Mouse (Mus musculus): Measurements from ENCODE around the gene Cd247. TPM values are rescaled to one million over a fixed set of nuclear protein-coding genes. Genes with fewer than 3 reads are reported as not detected.

The Cd247 gene
- polyA plus RNA-seq (2017; shearing (Covaris generic)) = 100 to 1,000 TPM; 318 to 386 TPM

DNA sequence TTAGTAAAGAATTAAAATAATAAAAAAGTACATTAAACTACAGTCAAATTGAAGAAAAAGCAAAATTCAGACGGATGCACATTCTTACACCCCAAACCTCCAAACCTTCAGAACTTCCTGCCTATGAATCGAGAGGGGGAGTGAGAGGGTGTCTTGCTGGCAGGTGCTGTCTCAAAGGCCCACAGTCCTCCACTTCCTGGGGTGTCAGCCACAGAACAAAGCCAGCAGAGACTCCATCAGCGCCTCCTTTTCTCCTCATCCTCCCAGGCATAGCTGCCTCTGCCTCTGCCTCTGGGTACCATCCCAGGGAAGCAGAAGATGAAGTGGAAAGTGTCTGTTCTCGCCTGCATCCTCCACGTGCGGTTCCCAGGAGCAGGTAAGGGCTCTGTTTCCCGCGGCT, at the start of gene Cd247:
Cd247 (plus strand) TSS at position 171 of the 400 bp plus-strand sequence.

DNA sequence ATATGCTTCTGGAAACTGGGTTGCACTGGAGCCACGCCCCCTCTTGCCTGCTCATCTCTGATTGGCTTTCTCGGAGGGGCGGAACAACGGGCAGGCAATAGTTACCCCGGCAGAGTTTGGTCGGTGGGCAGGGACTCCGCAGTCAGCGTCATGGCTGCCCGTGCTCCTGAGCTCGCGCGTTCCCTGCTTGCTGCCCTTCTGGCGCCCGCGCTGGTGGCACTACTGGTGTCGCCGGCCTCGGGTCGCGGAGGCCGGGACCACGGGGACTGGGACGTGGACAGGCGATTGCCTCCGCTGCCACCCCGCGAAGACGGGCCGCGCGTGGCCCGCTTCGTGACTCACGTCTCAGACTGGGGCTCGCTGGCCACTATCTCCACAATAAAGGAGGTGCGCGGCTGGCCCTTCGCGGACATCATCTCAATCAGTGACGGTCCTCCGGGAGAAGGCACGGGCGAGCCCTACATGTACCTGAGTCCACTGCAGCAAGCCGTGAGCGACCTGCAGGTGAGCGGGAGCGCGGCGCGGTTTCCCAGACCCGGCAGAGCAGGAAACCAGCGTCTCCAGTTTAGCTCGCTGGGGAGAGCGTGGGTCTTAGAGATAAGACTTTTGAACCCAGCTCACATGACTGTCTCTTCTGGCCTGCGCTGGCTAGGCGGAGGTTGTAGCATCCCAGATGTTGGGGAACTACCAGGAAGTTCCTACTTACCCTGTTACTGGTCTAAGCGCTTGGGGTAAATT, 24.7 kb upstream of the Cd247 start, which contains the start of gene Creg1:
Creg1 (plus strand) TSS at position 112 of the 738 bp plus-strand sequence.

Other genes starting within 250 kb of the Cd247 start
- gene Mpzl1, start 154.1 kb upstream of the Cd247 start, polyA plus RNA-seq (2017; shearing (Covaris generic)) = 1 to 10 TPM in 1 of 2 experiments, under 1 TPM in 1; 0.74 to 4.5 TPM
- gene Rcsd1, start 78.9 kb upstream of the Cd247 start, polyA plus RNA-seq (2017; shearing (Covaris generic)) = 100 to 1,000 TPM; 229 to 245 TPM
- gene Creg1, start 24.9 kb upstream of the Cd247 start, polyA plus RNA-seq (2017; shearing (Covaris generic)) = 10 to 100 TPM; 59.8 to 62.8 TPM
- 10 to 100 TPM; 17.3 to 24.7 TPM for gene Pou2f1, start 214.0 kb downstream of the Cd247 start, polyA plus RNA-seq (2017; shearing (Covaris generic))

Data from inflammation-experienced regulatory T-cells (primary cell).